Mouse (Mus musculus): Measurements from ENCODE around the gene Angptl7.

- TF ChIP-seq POLR2A (IDR thresholded peaks at IDR 0.05; ENCODE audit: low read depth, low read length), result no peak
- no peak for TF ChIP-seq CTCF (IDR thresholded peaks at IDR 0.05; ENCODE audit: extremely low read depth, insufficient read length, insufficient replicate concordance, low read depth, low read length)
Observed at GRCm38 (mm10) chr4:148472436-148473174, 27.7 kb downstream of the Angptl7 start.

All from small intestine, adult 2 months (tissue).